Mouse (Mus musculus) liver, embryonic 14 days (tissue): ENCODE data around the gene Rnaset2b. TPM values are rescaled to one million over a fixed set of nuclear protein-coding genes. Genes with fewer than 3 reads are reported as not detected.

Source experiments
- polyA plus RNA-seq: library from polyadenylated mRNA; depleted of rRNA; stranded (reverse); fragments of >200 nt; gene quantifications from 2 replicates; pipeline ENCODE4 v1.2.3, GENCODE M21; 2012; rRNA removed

The Rnaset2b gene
- 68.1 and 69.8 TPM in 2 replicates for polyA plus RNA-seq

GRCm38 (mm10) chr17:6970334-6970733 lies at the start of gene Rnaset2b:
TSS of gene Rnaset2b (plus strand) at chr17:6970634.

GRCm38 (mm10) chr17:6947984-6948768 lies 22.3 kb upstream of the Rnaset2b start, which contains the start of gene Rsph3b:
TSS of gene Rsph3b (minus strand) at chr17:6948682.

GRCm38 (mm10) chr17:6960776-6961175 lies 9.7 kb upstream of the Rnaset2b start, which contains the start of gene Tagap1:
TSS of gene Tagap1 (minus strand) at chr17:6961156.

GRCm38 (mm10) chr17:6978287-6979248 lies 8.1 kb downstream of the Rnaset2b start, which contains the start of gene Gm49721:
TSS of gene Gm49721 (plus strand) at chr17:6978904.

GRCm38 (mm10) chr17:7025257-7025656 lies 54.8 kb downstream of the Rnaset2b start, which contains the start of gene Gm1604a:
TSS of gene Gm1604a (plus strand) at chr17:7025568.

Other genes starting within 250 kb of the Rnaset2b start
- 31.0 and 32.3 TPM in 2 replicates for gene Ezr, start 187.8 kb upstream of the Rnaset2b start, polyA plus RNA-seq
- 6.4 and 6.5 TPM in 2 replicates for gene Rsph3b, start 22.0 kb upstream of the Rnaset2b start, polyA plus RNA-seq
- 11.9 and 13.3 TPM in 2 replicates for gene Tagap1, start 9.5 kb upstream of the Rnaset2b start, polyA plus RNA-seq
- gene Gm49721, start 8.3 kb downstream of the Rnaset2b start, polyA plus RNA-seq, result 0.17 TPM in 1 of 2 replicates, not detected in the other
- not detected in 2 replicates for gene Gm1604a, start 54.9 kb downstream of the Rnaset2b start, polyA plus RNA-seq
- gene Rps6ka2, start 199.5 kb downstream of the Rnaset2b start, polyA plus RNA-seq, result 0.95 and 0.98 TPM in 2 replicates